Mouse (Mus musculus): ENCODE measurements around the gene Ucp1. TPM values are rescaled to one million over a fixed set of nuclear protein-coding genes. Genes with fewer than 3 reads are reported as not detected.
"Not testable (repeated sequence)": the region's sequence is repeated elsewhere in the genome, so short reads cannot be mapped to it uniquely, and the experiment has no call there.

Ucp1 gene
- polyA plus RNA-seq, 1 experiment = 179 TPM

DNA sequence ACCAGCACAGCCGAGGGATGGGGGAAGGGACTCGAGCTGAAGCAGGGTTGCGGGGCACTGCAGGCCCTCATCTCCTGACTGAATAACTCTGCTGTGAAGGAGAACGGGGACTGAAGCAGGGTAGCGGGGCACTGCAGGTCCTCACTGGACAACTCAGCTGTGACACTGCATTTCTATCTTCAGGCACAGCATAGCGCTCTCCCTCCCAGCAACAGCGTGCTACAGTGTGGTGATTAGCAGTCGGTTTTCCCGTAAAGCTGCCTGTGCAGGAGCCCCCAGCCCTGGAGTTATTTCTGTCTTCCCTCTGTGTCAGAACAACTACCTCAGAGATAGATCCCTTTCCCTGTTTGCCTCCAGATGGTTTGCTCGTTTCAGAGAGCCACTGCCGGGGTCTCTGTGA is 15.7 kb upstream of the Ucp1 start:
- no peak for TF ChIP-seq POLR2A (IDR thresholded peaks at IDR 0.05; ENCODE audit: borderline replicate concordance, extremely low read depth, low read depth, low read length)
- no peak for TF ChIP-seq CTCF (IDR thresholded peaks at IDR 0.05; ENCODE audit: insufficient read depth, low read length)
- 50% methylated on average over 11 of the region's 11 CpGs for WGBS
- DNase-seq = no peak
- H3K4me1 ChIP-seq (ENCODE audit: control insufficient read depth, insufficient read depth, low read length) = no peaks in the 10 kb centered on the region
- H3K4me3 ChIP-seq (replicated peaks; ENCODE audit: extremely low read depth, low read depth, low read length) = no peak overlapping the region

DNA sequence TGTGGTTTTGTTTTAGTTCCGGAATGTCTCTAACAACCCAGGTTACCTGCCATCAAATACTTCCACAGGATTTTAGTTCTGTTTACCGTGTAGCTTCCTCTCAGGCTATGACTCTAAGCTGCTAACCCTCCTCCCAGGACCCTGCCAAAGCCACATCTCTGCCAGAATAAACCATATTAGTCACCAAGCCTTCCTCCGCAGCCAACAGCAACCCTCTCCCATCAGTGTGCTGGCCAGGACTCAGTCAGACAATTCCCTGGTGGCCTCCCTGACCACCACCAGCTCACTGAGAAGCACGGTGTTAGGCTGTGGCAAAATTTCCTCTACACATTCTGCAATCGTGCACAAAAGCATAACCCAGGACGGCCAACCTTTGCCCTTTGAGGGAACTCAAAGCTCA is 11.7 kb upstream of the Ucp1 start:
- DNase-seq = no peak
- Histone ChIP-seq H3K4me3 (replicated peaks; ENCODE audit: extremely low read depth, low read depth, low read length) (no peak overlapping the region), H3K4me1 (ENCODE audit: control insufficient read depth, insufficient read depth, low read length) (no peaks in the 10 kb centered on the region)
- 70% methylated on average over 6 of the region's 6 CpGs for WGBS
- TF ChIP-seq POLR2A (IDR thresholded peaks at IDR 0.05; ENCODE audit: borderline replicate concordance, extremely low read depth, low read depth, low read length) = no peak
- no peak for TF ChIP-seq CTCF (IDR thresholded peaks at IDR 0.05; ENCODE audit: insufficient read depth, low read length)

DNA sequence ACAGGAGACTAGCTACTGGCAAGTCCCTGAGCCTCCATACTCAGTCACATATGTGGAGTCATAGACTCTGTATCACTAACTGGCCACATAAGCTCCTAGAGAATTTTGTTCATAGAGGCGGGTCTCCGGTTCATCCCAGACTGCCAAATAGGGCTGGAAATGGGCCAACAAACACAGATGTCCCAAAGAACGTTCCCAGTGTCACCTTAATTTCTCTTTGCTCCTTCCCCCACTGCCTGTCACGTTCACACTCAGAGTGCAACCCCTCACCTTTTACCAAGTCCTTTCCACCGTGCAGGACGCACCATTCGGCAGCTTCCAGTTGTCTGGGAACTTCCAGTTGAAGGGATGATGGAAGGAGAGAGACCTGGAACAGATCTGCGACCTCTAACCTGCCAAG is 4.8 kb upstream of the Ucp1 start:
- DNase-seq = no peak
- H3K4me1 ChIP-seq (ENCODE audit: control insufficient read depth, insufficient read depth, low read length) = no peaks in the 10 kb centered on the region
- H3K4me3 ChIP-seq (replicated peaks; ENCODE audit: extremely low read depth, low read depth, low read length) = no peak overlapping the region
- 62% methylated on average over 8 of the region's 8 CpGs for WGBS
- TF ChIP-seq POLR2A (IDR thresholded peaks at IDR 0.05; ENCODE audit: borderline replicate concordance, extremely low read depth, low read depth, low read length) = no peak
- no peak for TF ChIP-seq CTCF (IDR thresholded peaks at IDR 0.05; ENCODE audit: insufficient read depth, low read length)

DNA sequence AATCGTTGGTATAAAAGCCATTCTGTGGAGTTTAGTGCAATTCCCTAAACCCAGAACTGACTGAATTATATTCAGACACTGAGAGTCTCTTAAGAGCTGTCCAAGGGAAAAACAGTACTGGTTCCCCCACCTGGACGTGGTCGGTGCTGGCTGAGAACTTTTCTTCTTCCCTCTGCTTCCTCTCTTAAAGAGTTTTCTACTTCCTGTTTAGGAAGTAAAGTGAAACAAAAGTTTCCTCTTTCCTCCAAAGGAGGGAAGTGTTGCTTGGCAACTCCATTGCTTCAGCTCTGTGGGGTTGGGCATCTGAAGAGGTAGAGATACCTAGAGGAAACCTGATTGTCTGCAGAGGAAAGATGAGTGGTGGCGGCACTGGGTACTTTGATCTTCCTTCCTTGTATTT is 7.2 kb downstream of the Ucp1 start:
- no peak for DNase-seq
- WGBS = 41% methylated on average over 4 of the region's 4 CpGs
- Histone ChIP-seq H3K4me1 (ENCODE audit: control insufficient read depth, insufficient read depth, low read length) (no peaks in the 10 kb centered on the region), H3K4me3 (replicated peaks; ENCODE audit: extremely low read depth, low read depth, low read length) (no peak overlapping the region)
- TF ChIP-seq CTCF (IDR thresholded peaks at IDR 0.05; ENCODE audit: insufficient read depth, low read length) = no peak
- no peak for TF ChIP-seq POLR2A (IDR thresholded peaks at IDR 0.05; ENCODE audit: borderline replicate concordance, extremely low read depth, low read depth, low read length)

DNA sequence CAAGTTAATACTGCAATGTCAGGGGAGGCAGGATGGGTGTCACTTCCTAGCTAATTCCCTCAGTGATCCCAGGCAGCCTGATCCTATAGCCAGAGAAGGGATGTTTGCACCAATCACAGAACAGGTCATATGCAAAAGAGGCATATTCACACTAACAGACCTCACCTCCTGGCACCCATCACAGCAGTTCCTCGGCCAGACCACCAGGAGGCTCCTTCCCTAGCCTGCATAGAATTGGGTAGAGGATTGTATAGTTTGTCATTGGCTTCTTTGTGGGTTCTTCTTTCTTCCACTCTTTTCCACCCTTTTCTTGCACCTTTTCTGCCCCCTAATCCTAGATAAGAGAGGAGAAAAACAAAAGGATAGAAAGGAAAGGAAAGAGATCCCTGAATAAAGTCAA is 10.0 kb downstream of the Ucp1 start:
- Histone ChIP-seq H3K4me3 (replicated peaks; ENCODE audit: extremely low read depth, low read depth, low read length) (no peak overlapping the region), H3K4me1 (ENCODE audit: control insufficient read depth, insufficient read depth, low read length) (no peaks in the 10 kb centered on the region)
- DNase-seq = no peak
- WGBS = 49% methylated on average over 1 of the region's 1 CpGs
- TF ChIP-seq CTCF (IDR thresholded peaks at IDR 0.05; ENCODE audit: insufficient read depth, low read length) (peak; percentile 63), POLR2A (IDR thresholded peaks at IDR 0.05; ENCODE audit: borderline replicate concordance, extremely low read depth, low read depth, low read length) (no peak)

DNA sequence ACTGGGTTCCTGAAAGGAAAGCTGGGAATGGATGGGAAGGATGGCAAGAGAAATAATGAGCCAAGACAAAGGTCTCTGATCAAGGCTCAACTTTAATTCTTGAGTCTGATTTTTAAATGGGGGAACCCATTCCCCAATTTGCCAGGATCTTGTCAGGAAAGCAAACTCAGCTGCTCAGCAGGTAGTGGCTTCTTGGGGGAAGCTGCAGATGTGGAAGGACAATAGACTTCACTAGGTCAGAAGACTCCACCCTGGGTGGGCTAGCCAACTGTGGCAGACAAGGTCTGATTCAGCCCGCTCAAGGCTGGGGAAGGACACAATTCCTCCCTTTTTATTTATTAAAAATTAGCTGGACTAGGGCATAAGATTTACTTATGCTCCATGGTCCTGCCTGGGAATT is 14.8 kb downstream of the Ucp1 start:
- Histone ChIP-seq H3K4me1 (ENCODE audit: control insufficient read depth, insufficient read depth, low read length) (no peaks in the 10 kb centered on the region), H3K4me3 (replicated peaks; ENCODE audit: extremely low read depth, low read depth, low read length) (no peak overlapping the region)
- TF ChIP-seq CTCF (IDR thresholded peaks at IDR 0.05; ENCODE audit: insufficient read depth, low read length) (no peak), POLR2A (IDR thresholded peaks at IDR 0.05; ENCODE audit: borderline replicate concordance, extremely low read depth, low read depth, low read length) (no peak)
- no peak for DNase-seq
- 85% methylated on average over 1 of the region's 1 CpGs for WGBS

DNA sequence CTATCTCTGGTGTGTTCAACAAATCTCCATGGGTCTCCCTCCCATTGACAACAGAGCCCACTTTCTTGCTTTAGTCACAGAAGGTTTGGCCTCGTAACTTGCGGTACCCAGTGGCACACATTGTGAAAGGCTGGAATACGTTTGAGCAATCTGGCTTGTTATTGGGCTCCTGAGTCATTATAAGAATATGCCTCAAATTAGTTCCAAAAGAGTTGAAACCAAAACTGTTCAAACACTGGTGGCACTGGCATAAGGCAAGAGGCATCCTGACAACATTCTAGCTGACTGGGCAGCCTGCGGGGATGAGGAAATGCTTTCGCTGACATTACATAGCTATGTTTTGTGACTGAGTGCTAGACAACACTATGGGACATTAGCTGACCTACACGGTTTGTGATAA is 19.7 kb downstream of the Ucp1 start:
- TF ChIP-seq CTCF (IDR thresholded peaks at IDR 0.05; ENCODE audit: insufficient read depth, low read length) (no peak), POLR2A (IDR thresholded peaks at IDR 0.05; ENCODE audit: borderline replicate concordance, extremely low read depth, low read depth, low read length) (no peak)
- DNase-seq = no peak
- Histone ChIP-seq H3K4me3 (replicated peaks; ENCODE audit: extremely low read depth, low read depth, low read length) (no peak overlapping the region), H3K4me1 (ENCODE audit: control insufficient read depth, insufficient read depth, low read length) (no peaks in the 10 kb centered on the region)
- WGBS = 86% methylated on average over 6 of the region's 6 CpGs

DNA sequence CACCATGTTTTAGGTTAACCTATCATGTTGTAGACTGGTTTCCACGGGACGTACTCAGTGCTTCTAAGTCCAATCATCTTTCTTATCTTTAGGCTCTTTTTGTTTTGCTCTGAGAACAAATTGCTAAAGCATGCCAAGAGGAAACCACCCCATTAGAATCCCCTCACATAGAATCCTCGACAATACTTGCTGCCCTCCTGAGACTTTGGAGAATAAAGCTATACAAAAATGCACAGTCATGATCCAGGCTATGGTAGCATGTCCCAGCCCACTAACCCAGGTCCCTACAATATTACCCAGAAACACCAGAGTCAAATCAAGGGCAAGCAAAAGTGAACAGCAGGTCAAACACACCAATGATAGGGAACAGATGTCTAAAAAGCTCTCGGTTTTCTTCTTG is 24.9 kb downstream of the Ucp1 start:
- not testable (repeated sequence) for H3K4me3 ChIP-seq (replicated peaks; ENCODE audit: extremely low read depth, low read depth, low read length); DNase-seq; H3K4me1 ChIP-seq (ENCODE audit: control insufficient read depth, insufficient read depth, low read length)
- WGBS = 80% methylated on average over 4 of the region's 4 CpGs

DNA sequence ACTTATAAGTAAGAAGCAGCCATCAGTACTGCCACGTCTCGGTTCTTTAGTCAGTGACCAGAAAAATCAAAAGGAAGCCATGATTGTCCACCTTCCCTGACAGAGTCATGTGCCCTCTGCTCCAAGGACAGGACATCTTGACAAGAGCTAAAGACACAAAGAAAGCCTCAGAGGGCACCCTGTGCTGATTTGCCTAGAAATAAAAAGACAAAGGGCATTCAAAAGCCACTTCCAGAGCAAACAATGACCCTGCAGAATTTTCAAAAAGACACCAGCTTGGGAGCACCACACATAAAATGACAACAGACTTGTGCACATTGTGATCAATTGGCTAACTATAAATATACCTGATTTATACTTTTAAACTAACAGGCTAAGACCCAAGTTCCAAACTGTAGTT is 25.5 kb downstream of the Ucp1 start:
- Histone ChIP-seq H3K4me1 (ENCODE audit: control insufficient read depth, insufficient read depth, low read length) (no peaks in the 10 kb centered on the region), H3K4me3 (replicated peaks; ENCODE audit: extremely low read depth, low read depth, low read length) (no peak overlapping the region)
- DNase-seq = no peak
- TF ChIP-seq CTCF (IDR thresholded peaks at IDR 0.05; ENCODE audit: insufficient read depth, low read length) (no peak), POLR2A (IDR thresholded peaks at IDR 0.05; ENCODE audit: borderline replicate concordance, extremely low read depth, low read depth, low read length) (no peak)
- WGBS = 90% methylated on average over 2 of the region's 2 CpGs

DNA sequence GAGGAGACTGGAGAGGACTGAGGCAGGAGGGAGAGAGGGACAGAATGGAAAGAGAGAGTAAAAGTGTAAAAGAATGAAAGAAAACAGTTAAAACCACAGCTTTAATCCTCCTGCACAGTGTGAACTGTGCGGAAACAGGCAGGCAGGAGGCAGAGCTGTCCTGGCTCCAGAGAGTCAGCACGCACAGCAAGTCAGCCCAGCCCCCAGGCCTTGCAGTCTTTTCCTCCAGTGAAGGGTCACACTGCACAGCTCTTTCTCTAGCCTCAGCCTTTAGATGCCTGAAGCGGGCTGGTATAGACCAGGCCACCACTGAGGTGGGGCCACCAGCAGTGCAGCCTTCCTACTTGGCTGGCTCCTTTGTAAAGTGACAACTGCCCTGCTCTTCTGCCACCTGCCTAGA is 30.4 kb downstream of the Ucp1 start:
- WGBS = 95% methylated on average over 3 of the region's 3 CpGs

DNA sequence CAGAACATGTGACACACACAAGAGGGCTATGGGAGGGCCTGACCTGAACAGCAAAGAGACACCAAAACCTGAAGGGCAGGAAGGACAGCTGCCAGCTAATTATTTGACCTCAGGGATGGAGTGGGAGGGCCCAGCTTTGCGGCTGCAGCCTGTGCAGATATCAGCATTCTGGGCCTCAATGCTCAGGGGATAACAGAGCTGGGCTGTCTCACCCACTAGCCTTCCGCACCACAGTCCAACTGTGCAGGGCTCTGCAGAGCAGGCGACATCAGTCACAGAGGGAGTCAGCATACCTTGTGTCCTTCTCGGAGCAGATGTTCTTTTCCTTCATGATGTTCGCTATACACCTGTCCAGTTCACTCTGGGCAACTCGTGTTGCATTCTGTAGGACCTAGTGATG is 32.2 kb downstream of the Ucp1 start:
- no peak for TF ChIP-seq POLR2A (IDR thresholded peaks at IDR 0.05; ENCODE audit: borderline replicate concordance, extremely low read depth, low read depth, low read length)
- no peak for TF ChIP-seq CTCF (IDR thresholded peaks at IDR 0.05; ENCODE audit: insufficient read depth, low read length)
- H3K4me1 ChIP-seq (ENCODE audit: control insufficient read depth, insufficient read depth, low read length) = no peaks in the 10 kb centered on the region
- DNase-seq = no peak
- WGBS = 95% methylated on average over 6 of the region's 6 CpGs
- H3K4me3 ChIP-seq (replicated peaks; ENCODE audit: extremely low read depth, low read depth, low read length) = no peak overlapping the region

More for the DNA sequence above, 30.4 kb downstream of the Ucp1 start:
- TF ChIP-seq CTCF (IDR thresholded peaks at IDR 0.05; ENCODE audit: insufficient read depth, low read length) = no peak
- no peak for TF ChIP-seq POLR2A (IDR thresholded peaks at IDR 0.05; ENCODE audit: borderline replicate concordance, extremely low read depth, low read depth, low read length)
- no peak for DNase-seq
- Histone ChIP-seq H3K4me3 (replicated peaks; ENCODE audit: extremely low read depth, low read depth, low read length) (no peak overlapping the region), H3K4me1 (ENCODE audit: control insufficient read depth, insufficient read depth, low read length) (no peaks in the 10 kb centered on the region)

Measured in lung, adult 2 months (tissue).